Mouse (Mus musculus): Measurements from ENCODE around the gene Reln.

The Reln gene

GRCm38 (mm10) chr5:21844676-21845075 is 499.8 kb downstream of the Reln start:
- no peak for DNase-seq (ENCODE audit: low spot score)

All from testis, postnatal 10 days (tissue).